In the genomic region with DNA sequence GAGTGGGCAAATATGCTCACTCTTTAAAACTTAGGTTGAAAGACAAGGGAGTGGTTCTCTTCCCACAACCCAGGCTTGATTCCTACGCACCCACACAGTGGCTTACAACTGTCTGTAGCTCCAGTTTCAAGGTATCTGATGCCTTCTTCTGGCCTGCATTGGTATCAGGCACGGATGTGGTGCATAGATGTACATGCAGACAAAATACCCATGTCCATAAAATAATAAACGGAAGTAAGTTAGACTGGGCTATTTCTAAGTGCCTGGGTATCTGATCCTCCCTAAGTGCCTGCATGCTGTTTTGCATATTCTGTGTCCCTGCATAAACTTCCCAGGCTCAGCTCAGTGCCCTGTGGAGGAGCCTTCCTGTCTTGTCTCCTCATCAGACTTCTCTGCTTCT, we compare ENCODE assay signal across 14 mouse cellular contexts. TPM values are rescaled to one million over a fixed set of nuclear protein-coding genes. Genes with fewer than 3 reads are reported as not detected.
"Had no signal": no experiment of that assay in that cellular context is flagged by ENCODE, and none has a peak within 500 bp of the region (broad histone marks: within the 10 kb centered on the region; RNA-seq: fewer than 3 reads in every experiment).

No protein-coding gene starts in this region.

- ATAC-seq: inflammation-experienced regulatory T-cells, adult 6 months; intestine, embryonic 16.5 days; midbrain, embryonic 16.5 days had no signal

- H3K27ac ChIP-seq: left cerebral cortex, adult 2 months; liver, embryonic 13.5 days; midbrain, embryonic 12.5 days had no signal

- H3K9me3 ChIP-seq: liver, embryonic 13.5 days; midbrain, embryonic 12.5 days had no signal

- H3K4me3 ChIP-seq: left cerebral cortex, adult 2 months; liver, embryonic 13.5 days; midbrain, embryonic 12.5 days; myocyte had no signal

- H3K27me3 ChIP-seq: liver, embryonic 13.5 days; midbrain, embryonic 12.5 days had no signal

- DNase-seq: kidney, adult 8-10 months; layer of hippocampus, postnatal 36 days; liver, embryonic 13.5 days; lung, adult 2 months; lung, postnatal 14 days; lung, postnatal 4 days; thymus, postnatal 25 days had no signal

- H3K36me3 ChIP-seq: liver, embryonic 13.5 days; midbrain, embryonic 12.5 days had no signal

- H3K4me2 ChIP-seq: liver, embryonic 13.5 days; midbrain, embryonic 12.5 days had no signal

- H3K9ac ChIP-seq: liver, embryonic 13.5 days; midbrain, embryonic 12.5 days had no signal

RNA-seq across cellular contexts. Expression of a gene that starts 59.9 kb away (rescaled TPM):
- total RNA-seq: layer of hippocampus, postnatal 36 days; megakaryocyte-erythroid progenitor cell, adult 5-6 weeks had no signal
- polyA plus RNA-seq: inflammation-experienced regulatory T-cells, adult 6 months; myocyte had no signal
